Mouse (Mus musculus) megakaryocyte, adult 5-6 weeks (primary cell): ENCODE data around the gene Pcyt1a. TPM values are rescaled to one million over a fixed set of nuclear protein-coding genes. Genes with fewer than 3 reads are reported as not detected.

Experiments
- ATAC-seq: 2 replicates; pipeline ENCODE4 v1.8.0; 2016; ENCODE audit warnings: mild to moderate bottlenecking, inconsistent platforms; ENCODE audit not compliant: poor library complexity, severe bottlenecking
- total RNA-seq, 2 experiments: library from RNA; stranded (forward) in 1 of 2; stranded (reverse) in 1 of 2; fragments of 153-499, 151-499 nt in 1 of 2; fragments of 221-1000, 200-1000 nt in 1 of 2; gene quantifications; 2 replicates each; pipeline versions ENCODE4 v1.2.3 to v1.2.4; 2015 to 2017

Pcyt1a gene
- total RNA-seq, 2 experiments from 2014 or later: 32.5 to 59.9 TPM

DNA sequence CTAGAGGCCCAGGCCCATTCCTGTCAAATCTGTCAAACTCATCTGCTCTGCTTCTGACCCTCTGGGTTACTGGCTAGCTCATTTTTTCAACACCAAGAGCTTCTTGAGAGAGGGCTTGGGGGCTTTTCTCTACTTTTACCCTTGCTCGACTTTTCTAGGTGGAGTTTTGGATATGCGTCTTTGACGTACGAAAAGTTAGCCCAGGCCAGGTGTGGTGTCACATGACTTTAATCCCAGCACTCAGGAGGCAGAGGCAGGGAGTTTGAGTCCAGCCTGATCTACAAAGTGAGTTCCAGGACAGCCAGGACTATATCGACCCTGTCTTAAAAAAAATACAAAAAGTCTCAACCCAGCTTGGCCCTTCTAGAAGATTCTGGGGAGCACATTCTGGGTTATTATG lies 77.3 kb downstream of the Pcyt1a start:
- no peak for ATAC-seq

DNA sequence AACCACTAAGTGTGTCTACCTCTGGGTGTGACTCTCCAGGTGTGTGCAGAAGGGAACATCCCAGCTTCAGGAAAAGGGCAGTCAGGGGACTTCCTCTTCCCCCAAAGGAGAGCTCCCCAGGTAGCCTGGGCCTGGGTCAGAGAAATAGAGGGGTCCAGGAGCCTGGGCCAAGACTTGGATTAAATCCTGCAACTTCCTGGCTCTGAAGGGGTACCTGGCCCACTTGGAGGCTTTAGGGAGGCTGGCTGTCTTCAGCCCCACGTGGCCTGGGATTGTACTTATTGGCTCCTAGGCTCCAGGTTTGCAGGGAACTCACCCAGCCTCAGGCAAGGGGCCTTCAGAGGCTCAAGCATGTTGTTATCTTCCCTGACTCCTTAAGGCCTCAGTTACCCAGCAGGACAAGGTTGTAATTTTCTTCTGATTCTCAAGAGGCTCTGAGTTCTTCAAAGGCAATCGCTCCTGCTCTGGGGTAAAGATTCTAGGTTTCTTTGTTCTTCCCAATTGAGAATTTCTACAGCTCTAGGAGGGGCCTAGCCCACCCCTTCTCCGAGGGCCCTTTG lies 77.9 kb downstream of the Pcyt1a start:
- no peak for ATAC-seq

DNA sequence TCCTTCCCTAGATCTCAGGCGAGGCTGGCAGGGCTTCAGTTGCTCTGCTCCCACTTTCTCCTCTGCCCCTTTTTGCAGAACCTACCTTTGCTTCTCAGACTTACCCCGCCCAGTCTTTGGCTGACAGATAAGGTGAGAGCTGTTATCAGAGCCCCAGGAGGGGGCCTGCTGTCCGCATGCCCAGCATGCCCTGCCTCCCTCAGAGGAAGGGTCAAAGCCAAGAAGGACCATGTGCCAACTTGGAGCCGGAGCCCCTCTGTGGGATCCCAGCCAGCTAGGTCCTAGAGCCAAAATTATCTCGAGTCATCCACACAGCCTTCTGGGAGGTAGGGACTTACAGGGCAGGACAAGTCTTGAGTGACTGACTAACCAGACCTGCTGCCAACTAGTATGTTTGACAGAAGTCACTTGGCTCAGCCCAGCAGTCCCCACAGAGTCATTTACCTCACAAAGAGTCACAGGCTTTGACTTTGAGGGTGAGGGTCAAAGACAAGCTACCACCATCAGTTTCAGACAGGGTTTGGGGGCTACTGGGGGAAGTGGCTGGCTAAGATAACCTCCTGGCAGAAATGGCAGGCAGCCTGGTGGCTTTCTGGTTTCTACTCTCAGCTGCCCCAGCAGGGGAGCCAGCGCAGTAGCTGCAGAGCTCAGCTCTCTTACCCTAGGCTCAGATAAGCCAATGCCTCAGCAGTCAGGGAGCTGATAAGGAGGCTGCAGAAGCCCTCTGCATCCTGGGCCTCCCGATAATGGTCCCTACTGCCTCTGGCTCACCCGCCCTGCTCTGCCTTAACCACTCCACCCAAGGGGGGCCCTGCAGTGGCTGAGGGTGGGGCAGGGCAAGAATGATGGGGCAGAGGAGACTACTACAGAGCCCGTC lies 78.6 kb downstream of the Pcyt1a start:
- peak; percentile 66 for ATAC-seq

DNA sequence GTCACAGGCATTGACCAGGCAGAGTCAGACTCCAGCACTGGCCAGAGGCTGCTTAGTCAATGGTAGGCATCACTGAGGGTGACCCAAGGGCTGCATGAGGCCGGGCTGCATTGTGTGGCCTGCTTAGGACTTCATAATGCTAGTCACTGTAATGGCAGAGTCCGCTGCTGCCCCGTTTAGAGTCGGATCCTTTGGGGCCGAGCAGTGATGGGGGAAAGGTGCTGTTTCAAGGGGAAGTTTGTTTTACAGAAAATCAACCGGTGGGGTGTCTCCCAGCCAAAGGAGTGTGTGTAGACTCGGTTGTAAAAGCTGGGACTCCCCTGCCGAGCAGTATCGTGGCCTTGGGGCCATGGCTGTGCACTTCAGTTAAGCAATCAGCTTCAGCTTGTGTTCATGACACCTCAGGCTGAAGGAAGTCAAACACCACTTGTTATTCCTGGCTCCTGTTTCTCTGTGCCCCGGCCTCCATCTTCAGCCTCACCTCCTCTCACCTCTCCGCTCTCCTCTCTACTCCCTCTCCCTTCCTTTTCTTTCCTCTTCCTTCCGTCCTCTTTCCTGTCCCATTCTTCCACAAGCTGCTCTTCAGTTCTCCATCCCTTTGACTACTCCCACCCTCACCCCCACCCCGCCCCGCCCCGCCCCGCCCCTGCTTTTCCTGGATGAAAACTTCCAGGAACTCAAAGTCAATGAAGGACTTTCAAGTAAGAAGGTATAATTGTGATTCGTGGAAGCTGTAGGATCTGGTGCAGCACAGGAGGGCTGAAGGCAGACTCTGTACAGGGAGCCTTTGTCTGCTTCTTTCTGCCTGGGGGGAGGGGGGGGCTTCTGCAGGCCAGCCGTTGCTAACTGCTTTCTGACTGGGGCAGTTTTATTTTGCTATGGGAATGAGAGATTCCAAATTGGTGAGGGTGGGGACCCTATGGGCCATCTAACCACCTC lies 79.9 kb downstream of the Pcyt1a start:
- ATAC-seq: no peak

DNA sequence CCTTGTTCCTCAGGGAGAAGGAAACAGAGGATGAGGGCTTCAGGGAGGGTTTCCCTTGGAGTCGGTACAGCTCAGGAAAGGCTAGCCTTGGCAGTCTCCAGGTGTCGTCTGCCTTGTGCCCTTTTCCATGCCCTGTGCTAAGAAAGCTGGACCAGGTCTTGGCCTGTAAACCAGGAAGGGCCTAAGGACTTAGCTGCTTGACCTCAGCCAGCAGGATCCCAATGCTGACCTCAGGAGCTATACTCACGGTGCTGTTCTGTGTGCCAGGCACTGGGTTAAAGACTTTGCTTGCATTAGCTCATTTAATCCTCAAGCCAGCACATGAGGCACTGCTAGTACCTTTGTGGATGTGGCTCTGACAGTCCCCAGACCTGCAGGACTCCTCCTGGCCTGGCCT lies 80.6 kb downstream of the Pcyt1a start:
- no peak for ATAC-seq

DNA sequence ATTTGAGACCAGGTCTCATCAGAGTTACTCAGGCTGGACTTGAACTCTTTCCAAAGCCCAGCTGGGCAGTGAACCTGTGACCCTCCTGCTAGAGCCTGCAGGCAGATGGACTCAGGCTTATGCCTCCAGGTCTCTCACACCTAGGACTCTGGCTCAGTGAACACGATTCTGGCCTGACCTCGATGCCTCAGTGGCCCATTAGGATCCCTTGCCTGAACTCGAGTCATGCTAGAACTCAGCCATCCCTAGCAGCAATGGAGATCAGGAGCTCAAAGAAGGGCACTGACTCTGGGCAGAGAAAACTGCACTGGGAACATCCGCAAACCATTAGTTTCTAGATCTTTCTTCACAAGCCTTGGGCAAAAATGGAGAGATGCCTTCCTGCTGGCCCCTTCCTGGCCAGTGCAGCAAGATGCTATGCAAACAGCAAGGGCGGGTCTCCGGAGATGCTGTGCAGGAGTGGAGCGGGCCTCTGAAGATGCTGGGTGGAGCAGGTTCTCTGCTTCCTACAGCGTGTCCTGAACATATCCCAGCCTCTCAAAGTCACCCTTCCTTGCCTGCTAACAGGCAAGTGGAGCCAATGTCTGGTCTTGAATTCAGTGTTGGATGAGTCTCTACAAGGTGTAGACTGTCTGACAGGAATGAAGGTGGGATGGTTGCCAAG lies 81.2 kb downstream of the Pcyt1a start:
- no peak for ATAC-seq

DNA sequence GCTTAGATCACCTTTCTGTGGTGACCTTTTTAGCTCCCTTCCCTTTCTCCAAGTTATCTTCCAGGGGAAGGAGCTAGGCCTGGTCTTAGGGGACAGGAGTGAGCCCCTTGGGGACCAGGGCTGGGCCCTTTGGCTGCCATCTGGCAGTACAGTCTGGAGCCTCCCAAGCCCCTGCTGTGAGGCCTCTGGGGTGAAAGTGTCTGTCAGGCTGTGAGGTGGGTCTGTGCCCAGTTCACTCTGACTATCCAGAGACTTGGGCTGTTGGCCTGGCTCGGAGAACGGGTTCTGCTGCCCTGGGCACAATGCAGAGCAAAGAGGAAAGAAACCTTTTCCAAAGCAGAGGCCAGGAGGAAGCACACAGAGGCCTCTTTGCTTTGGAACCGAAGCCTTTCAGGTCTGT lies 82.2 kb downstream of the Pcyt1a start:
- ATAC-seq: no peak

DNA sequence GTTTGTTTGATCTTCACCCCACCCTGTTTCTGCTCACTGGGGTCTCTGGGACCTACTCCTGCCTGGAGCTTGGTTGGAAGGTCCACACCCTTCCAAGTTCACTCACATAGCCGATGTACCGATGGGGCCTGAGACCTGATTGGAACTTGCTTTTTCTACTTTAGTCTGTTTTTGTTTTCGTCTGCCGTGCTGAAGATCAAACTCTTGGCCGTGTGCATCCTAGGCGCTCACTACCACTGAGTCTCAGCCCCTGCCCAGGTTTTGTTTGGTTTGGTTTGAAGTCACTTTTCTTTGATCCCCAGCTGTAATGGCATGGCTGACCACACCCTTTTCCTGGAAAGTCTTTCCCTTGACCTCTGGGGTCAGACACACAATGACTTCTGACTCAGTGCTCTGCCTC lies 82.7 kb downstream of the Pcyt1a start:
- ATAC-seq: no peak

DNA sequence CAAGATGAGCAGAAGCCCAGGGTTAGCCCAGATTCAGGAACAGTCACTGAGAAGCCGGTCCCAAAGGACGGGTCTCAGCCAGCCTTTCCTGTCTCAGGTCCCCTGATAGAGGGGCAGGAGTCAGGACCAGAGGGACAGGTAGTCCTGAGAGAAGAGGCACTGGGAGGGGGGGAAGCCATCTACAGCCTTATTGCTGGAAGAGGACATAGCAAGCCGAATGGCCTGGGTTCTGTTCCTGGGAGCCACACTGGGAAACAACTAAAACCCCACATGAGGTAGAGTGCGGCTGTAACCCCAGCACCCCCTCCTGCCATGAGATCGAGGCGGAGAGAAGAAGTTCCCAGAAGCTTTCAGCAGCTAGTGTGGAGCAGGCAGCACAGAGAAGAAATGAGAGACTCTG lies 83.2 kb downstream of the Pcyt1a start:
- no peak for ATAC-seq

DNA sequence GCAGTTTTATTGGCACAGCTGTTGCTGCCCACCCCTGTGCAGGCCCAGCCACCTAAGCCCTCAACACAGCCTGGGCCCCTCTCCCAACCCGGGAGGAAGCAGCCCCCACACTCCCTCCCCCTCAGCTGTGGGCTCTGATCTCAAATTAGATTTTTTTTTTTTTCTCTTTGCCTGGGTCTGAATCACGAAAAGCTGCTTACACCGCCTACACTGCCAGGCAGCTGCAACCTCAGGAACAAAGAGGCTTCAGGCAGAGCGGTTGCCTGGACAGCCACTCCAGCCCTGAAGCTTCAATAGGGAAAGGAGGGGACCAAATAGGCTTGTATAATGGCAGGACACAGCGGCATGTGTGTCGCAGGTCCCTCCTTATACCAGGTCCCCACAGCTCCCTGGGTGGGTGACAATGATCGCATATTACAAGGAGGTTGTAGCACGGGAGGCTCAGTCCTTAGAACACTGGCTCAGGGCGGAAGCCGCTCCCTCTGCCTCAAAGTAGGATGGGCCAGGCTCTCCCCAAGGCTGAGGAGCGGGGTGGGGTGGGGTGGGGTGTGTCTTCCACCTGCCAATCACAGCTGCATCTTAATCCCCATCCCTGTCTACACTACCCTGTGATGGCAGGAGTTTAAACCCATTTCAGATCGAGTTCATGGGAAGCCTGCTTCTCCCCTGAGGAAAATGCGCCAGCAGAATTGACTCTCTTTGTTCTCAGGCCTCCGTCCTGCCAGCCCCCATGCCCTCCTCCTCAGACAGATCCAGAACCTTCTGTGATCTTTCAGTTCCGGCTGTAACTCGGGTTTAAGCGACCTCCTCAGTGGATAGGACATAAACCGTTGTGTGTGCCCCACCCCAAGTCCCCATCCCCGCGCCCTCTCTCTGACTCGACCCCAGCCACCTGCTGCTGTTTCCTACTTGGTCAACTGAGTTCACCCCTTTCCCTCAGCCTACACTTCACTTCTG lies 85.6 kb downstream of the Pcyt1a start:
- ATAC-seq: no peak

DNA sequence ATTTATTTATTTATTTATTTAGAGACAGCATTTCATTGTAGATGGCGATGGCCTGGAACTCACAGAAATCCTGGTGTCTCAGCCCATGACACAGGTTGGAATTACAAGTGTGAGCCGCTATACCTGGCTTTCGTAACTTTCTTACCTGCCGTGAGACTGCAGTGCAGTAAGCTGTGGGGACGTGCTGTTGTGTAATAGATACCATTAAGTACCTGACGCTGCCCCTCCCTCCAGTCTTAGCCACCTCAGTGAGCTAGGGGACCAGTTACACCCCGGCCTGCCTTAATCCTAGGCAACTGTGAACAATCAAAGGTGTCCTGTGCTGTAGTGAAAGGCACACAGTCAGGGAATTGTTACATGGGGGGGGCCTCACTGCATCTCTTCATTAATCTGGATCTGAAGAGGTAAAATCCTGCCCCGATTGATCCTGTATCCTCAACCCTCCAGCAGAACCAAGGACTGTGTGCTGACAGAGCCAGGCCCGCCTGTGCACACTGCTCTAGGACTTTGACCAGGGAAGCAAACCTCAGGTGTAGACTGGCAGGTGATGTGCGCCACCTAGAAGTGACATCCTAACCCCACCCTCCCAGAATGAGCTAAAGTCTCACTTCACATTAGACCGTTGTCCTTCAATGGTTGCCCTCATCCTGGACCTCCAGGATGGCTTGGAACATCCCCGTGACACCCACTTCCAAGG lies 87.2 kb downstream of the Pcyt1a start:
- ATAC-seq: no peak

DNA sequence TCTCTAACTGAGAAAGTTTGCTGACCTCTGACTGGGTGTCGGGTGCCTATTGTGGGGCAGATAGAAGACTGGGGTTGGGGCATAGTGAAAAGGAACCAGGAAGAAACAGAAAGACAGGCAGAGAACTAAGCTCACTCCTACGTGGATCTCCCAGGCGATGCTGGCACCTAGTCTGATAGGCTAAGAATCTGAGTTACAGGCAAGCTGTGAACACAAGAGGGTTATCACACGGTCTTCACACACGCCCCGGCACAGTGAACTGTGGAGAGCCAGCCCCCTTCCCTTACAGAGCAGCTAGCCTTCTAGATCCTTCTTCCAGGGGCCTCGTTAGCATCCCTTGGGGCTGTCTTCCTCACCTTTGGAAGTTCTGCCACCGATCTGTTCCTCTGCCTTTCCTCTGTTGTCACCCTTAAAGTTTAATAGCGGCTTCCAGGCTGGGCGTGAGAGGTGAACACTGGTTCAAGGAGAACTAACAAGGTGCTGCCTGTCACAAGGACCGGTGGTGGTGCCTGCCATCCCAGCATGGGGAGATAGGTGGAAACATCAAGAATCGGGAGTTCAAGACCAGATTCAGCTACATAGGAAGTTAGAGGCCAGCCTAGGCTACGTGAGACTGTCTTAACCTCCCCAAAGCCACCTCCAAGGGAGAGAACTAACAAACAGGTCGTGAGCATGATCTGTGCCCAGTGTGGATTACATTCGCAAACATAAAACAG lies 89.1 kb downstream of the Pcyt1a start:
- 0 out of 2 replicates have a peak, but pooled peaks have one; percentile 6 for ATAC-seq

DNA sequence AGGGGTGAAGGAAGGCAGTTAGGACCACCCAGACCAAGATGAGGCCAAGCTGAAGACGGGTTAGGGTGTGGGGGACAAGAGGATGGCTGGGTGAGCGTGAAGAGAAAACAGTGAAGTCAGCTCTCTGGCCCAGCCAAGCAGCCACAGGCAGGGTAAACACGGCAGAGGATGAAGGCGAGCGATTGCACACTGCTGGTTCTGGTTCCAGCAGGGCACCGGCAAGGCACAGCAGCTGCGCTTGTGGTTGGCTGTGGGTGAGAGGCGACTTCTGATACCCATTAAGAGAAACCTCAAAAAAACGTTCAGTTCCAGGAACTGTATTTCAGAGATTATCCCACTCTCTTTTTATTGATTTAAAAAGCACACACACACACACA lies 89.6 kb downstream of the Pcyt1a start:
- peak; percentile 72 for ATAC-seq

DNA sequence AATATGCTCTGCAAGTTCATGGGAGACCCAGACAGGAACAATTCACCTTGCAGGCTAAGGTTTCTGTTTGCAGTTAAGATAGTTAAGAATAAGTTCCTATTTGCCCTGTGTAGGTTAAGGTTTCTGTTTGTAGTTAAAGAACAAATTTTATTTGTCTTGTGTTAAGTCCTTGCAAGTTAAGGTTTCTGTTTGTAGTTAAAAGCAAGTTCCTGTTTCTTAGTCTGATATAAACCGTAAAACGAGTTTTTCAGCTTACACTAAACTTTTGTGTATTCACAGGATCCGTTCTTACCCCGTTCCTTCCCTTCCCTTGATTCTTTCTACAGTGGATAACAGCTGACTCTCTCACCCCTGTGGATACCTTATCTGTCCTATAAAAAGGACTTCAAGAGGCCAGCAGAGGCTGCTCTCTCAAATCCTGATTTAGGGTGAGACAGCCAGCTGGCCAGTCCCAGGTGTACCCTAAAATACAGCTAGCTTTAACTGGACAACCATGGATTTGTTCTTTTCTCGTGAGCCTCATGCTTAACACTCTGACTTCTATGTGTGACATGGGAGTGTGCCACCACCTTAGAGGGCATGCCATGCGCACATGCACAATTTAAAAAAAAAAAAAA lies 92.0 kb downstream of the Pcyt1a start:
- no peak for ATAC-seq

DNA sequence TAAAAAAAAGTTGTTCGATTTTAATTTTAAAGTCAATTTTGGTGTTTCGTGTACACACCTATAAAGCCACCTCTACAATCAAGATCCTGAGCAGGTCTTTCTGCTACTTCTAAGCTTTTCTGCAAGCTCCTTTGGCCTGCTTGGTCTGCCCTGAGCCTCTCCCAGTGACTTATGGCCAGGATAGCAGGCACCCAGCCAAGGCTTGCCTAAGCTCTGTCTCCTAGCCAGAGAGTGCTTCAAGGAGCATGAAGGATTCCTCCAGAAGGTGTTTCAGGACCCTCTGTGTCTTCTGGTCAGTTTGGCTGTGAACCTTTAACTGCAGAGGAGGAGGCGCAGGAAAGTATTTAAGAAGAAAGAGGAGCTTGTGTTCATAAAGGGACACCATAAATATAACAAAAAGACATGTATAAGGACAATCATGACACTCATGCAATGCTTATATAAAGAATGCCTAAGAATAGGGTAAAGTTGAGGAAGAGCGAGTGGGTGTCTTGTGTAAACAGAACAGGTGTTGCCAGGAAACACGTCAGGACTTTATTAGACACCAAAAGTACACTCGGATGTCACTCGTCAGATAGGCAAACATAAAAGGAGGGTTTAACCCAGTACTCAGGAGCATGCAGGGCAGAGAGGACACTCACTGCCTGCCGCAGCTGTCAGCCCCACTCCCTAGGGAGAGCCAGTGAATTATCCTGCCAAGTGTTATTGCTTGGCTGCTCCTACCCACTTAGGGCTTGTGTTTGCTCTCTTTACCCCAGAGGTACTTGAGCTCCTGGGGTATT lies 92.9 kb downstream of the Pcyt1a start:
- ATAC-seq: no peak

DNA sequence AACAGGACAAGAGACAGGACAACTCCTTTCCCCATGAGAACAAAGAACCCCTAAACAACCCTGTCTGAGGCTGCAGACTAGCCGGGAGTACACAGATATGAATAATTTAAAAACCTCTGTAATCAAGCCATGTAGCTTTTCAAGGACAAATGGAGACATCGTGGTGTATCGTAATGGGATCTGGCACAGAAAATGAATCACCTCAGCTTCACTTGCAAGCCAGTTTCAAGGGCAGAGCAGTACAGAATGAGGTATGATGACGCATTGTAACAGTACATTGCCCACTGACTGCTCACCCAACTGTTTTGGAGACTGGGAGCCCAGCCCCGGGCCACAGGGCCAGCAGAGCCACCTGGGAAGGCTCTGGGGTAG lies 93.5 kb downstream of the Pcyt1a start:
- ATAC-seq: no peak
